Mouse (Mus musculus) cortical plate, adult 2 months (tissue): ENCODE data around the gene Magea3. TPM values are rescaled to one million over a fixed set of nuclear protein-coding genes. Genes with fewer than 3 reads are reported as not detected.
"Not testable (repeated sequence)": the region's sequence is repeated elsewhere in the genome, so short reads cannot be mapped to it uniquely, and the experiment has no call there.

Source experiments
- H3K27ac ChIP-seq: fragments of 200-500 bp; 2 replicates; pipeline ENCODE4 v1.5.1; 2012; ENCODE audit warnings: low read length, control low read depth, inconsistent platforms; ENCODE audit not compliant: insufficient read depth
- H3K4me1 ChIP-seq: fragments of 200-500 bp; 2 replicates; pipeline ENCODE4 v1.6.1; 2011; ENCODE audit warnings: low read length; ENCODE audit not compliant: control insufficient read depth, insufficient read depth
- H3K4me3 ChIP-seq: fragments of 200-500 bp; 2 replicates; pipeline ENCODE4 v1.5.1; 2011; ENCODE audit warnings: mild to moderate bottlenecking, low read length, control low read depth; ENCODE audit not compliant: insufficient read depth
- polyA plus RNA-seq: library from polyadenylated mRNA; depleted of rRNA; stranded (reverse); fragments of >200 nt; gene quantifications from 2 replicates; pipeline ENCODE4 v1.2.3, GENCODE M21; 2012; rRNA removed

Magea3 gene
- polyA plus RNA-seq = not detected in 2 replicates

- H3K4me3 ChIP-seq, H3K4me1 ChIP-seq, H3K27ac ChIP-seq: not testable (repeated sequence)
Observed at GRCm38 (mm10) chrX:154949405-154949804, at the start of gene Magea3. TSS of gene Magea3 (minus strand) at chrX:154949505.

- not testable (repeated sequence) for H3K4me3 ChIP-seq, H3K4me1 ChIP-seq, H3K27ac ChIP-seq
Observed at GRCm38 (mm10) chrX:154995750-154996149, 46.4 kb upstream of the Magea3 start, which contains the start of gene Magea8. TSS of gene Magea8 (minus strand) at chrX:154995850.

GRCm38 (mm10) chrX:154935887-154936286 lies 13.4 kb downstream of the Magea3 start, which contains the start of gene Magea6:
TSS of gene Magea6 (minus strand) at chrX:154935987.
- H3K4me3 ChIP-seq = not testable (repeated sequence)

More at GRCm38 (mm10) chrX:154935887-154936286, 13.4 kb downstream of the Magea3 start, which contains the start of gene Magea6:
- not testable (repeated sequence) for H3K27ac ChIP-seq, H3K4me1 ChIP-seq

Other genes starting within 250 kb of the Magea3 start
- not detected in 2 replicates for gene Cldn34b1, start 59.2 kb downstream of the Magea3 start, polyA plus RNA-seq
- not detected in 2 replicates for gene Magea6, start 13.5 kb downstream of the Magea3 start, polyA plus RNA-seq
- gene Magea8, start 46.3 kb upstream of the Magea3 start, polyA plus RNA-seq = not detected in 2 replicates
- not detected in 2 replicates for gene Magea5, start 113.6 kb upstream of the Magea3 start, polyA plus RNA-seq
- gene Magea1, start 140.3 kb upstream of the Magea3 start, polyA plus RNA-seq = not detected in 2 replicates
- gene Magea2, start 144.2 kb upstream of the Magea3 start, polyA plus RNA-seq = not detected in 2 replicates
- not detected in 2 replicates for gene Cldn34b2, start 178.9 kb upstream of the Magea3 start, polyA plus RNA-seq